Mouse (Mus musculus): ENCODE measurements around the gene Il1rap. TPM values are rescaled to one million over a fixed set of nuclear protein-coding genes. Genes with fewer than 3 reads are reported as not detected.

Gene Il1rap
- polyA plus RNA-seq, 1 experiment: 0.56 TPM

DNA sequence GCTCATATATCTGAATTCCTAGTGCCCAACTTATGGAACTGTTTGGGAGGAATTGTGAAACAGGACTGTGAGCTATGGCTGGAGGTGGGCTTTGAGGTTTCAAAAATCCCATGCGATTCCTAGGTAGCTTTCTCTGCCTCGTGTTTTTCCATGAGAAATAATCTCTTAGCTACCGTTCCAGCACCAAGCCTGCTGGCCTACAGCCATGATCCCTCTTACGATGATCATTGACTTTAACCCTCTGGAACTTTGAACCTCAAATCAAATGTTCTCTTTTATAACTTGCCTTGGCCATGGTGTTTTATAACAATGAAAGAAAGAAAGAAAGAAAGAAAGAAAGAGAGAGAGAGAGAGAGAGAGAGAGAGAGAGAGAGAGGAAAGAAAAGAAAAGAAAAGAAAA lies 116.6 kb downstream of the Il1rap start:
- Histone ChIP-seq H3K27ac (ENCODE audit: insufficient read depth, low read depth, low read length) (no peak overlapping the region), H3K4me3 (ENCODE audit: low read depth, low read length) (no peak overlapping the region), H3K27me3 (ENCODE audit: control insufficient read depth, insufficient read depth, low read length) (no peaks in the 10 kb centered on the region), H3K36me3 (ENCODE audit: control insufficient read depth, insufficient read depth, low read length) (no peaks in the 10 kb centered on the region), H3K4me1 (ENCODE audit: control insufficient read depth, insufficient read depth, insufficient read length, low read length) (no peaks in the 10 kb centered on the region)
- 39% methylated on average over 4 of the region's 4 CpGs for WGBS
- TF ChIP-seq CTCF (IDR thresholded peaks at IDR 0.05; ENCODE audit: extremely low read depth, insufficient read length, insufficient replicate concordance, low read depth, low read length) (no peak), POLR2A (IDR thresholded peaks at IDR 0.05; ENCODE audit: low read depth, low read length) (no peak)

DNA sequence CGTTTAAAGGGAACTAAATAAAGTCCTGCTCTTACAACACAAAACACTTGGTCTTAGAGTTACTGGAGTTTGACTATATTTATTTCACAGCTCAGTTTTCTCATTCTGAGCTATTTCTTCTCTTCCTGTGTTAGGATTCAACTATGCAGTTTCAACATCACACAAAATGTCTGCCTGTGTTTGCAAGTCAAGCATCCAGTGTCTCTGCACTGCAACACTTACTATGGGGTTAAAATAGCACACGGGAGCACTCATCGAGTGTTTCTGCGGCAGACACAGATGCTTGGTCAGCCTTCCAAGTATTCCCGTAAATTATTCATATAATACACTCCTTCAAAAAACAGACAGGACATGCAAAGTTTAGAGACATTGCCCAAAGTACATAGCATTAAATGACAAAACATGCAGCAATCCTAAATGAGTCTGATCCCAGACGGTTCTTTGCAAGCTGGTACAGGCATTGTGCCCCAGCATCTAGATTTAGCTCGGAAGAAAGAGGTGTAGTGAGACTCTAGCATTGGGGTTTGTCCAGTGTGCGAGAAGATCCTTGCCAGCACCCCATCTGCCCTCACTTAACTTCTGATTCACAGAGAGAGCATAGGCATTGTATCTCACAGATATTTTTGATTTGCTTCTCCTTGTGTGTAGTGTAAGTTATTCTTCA lies 119.1 kb downstream of the Il1rap start:
- Histone ChIP-seq H3K36me3 (ENCODE audit: control insufficient read depth, insufficient read depth, low read length) (no peaks in the 10 kb centered on the region), H3K27me3 (ENCODE audit: control insufficient read depth, insufficient read depth, low read length) (no peaks in the 10 kb centered on the region), H3K4me3 (ENCODE audit: low read depth, low read length) (no peak overlapping the region), H3K27ac (ENCODE audit: insufficient read depth, low read depth, low read length) (no peak overlapping the region), H3K4me1 (ENCODE audit: control insufficient read depth, insufficient read depth, insufficient read length, low read length) (no peaks in the 10 kb centered on the region)
- WGBS: 88% methylated on average over 8 of the region's 8 CpGs
- TF ChIP-seq POLR2A (IDR thresholded peaks at IDR 0.05; ENCODE audit: low read depth, low read length) (no peak), CTCF (IDR thresholded peaks at IDR 0.05; ENCODE audit: extremely low read depth, insufficient read length, insufficient replicate concordance, low read depth, low read length) (no peak)

DNA sequence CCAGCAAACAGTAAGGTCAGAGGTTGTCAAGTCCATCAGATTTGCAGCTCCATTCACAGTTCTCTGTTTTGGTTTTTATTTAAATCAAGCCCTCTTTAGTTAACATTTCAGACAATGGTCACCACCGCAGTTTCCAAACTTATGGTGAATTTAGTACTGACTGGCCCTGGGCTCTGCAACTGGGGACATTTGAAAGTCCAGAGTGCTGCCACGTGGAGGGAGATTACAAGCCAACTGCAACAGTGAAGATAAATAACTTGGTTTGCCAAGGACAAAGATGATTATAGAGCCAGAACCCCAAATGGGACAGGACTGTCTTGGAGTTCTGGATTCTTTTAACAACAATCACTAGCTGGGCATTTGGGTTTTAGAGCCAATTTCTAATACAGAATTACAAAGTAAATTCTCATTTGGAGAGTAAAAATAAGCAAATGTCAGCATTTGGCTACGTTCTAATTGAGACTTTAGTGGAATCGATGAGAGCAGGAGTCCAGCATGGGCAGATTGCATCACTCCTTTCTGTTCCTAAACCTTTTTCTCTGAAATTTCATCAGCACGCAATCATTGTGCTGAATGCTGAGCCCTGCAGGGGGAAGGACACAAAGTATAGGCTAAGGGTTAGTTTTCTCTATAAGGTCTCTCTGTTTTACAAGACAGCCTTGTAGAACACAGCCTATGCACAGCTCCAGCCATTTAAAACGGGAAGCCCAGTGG lies 124.3 kb downstream of the Il1rap start:
- H3K36me3 ChIP-seq (ENCODE audit: control insufficient read depth, insufficient read depth, low read length): no peaks in the 10 kb centered on the region
- no peak for TF ChIP-seq CTCF (IDR thresholded peaks at IDR 0.05; ENCODE audit: extremely low read depth, insufficient read length, insufficient replicate concordance, low read depth, low read length)
- TF ChIP-seq POLR2A (IDR thresholded peaks at IDR 0.05; ENCODE audit: low read depth, low read length): no peak
- H3K4me3 ChIP-seq (ENCODE audit: low read depth, low read length): no peak overlapping the region
- 76% methylated on average over 6 of the region's 6 CpGs for WGBS
- no peaks in the 10 kb centered on the region for H3K4me1 ChIP-seq (ENCODE audit: control insufficient read depth, insufficient read depth, insufficient read length, low read length)
- H3K27me3 ChIP-seq (ENCODE audit: control insufficient read depth, insufficient read depth, low read length): no peaks in the 10 kb centered on the region
- H3K27ac ChIP-seq (ENCODE audit: insufficient read depth, low read depth, low read length): no peak overlapping the region

DNA sequence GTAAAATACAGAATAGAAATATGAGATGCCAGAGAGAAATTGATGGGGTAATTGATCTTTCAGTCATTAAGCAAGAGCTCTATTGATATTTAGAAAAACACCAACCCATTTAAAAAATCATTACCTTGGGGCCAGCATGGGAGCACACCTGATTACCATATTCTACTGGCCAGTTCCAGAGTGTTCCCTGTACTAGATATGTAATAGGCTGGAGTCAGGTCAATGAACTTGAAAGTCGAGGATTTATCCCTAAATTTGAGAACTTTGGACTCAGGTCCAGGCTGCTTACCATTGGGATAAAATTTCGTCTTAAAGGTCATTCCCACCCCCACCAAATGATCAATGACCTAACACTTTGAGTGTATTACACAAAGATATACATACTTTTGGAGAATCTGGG lies 125.0 kb downstream of the Il1rap start:
- Histone ChIP-seq H3K36me3 (ENCODE audit: control insufficient read depth, insufficient read depth, low read length) (no peaks in the 10 kb centered on the region), H3K4me3 (ENCODE audit: low read depth, low read length) (no peak overlapping the region), H3K27me3 (ENCODE audit: control insufficient read depth, insufficient read depth, low read length) (no peaks in the 10 kb centered on the region), H3K4me1 (ENCODE audit: control insufficient read depth, insufficient read depth, insufficient read length, low read length) (no peaks in the 10 kb centered on the region), H3K27ac (ENCODE audit: insufficient read depth, low read depth, low read length) (no peak overlapping the region)
- WGBS: 61% methylated on average over 2 of the region's 2 CpGs
- TF ChIP-seq POLR2A (IDR thresholded peaks at IDR 0.05; ENCODE audit: low read depth, low read length) (no peak), CTCF (IDR thresholded peaks at IDR 0.05; ENCODE audit: extremely low read depth, insufficient read length, insufficient replicate concordance, low read depth, low read length) (no peak)

DNA sequence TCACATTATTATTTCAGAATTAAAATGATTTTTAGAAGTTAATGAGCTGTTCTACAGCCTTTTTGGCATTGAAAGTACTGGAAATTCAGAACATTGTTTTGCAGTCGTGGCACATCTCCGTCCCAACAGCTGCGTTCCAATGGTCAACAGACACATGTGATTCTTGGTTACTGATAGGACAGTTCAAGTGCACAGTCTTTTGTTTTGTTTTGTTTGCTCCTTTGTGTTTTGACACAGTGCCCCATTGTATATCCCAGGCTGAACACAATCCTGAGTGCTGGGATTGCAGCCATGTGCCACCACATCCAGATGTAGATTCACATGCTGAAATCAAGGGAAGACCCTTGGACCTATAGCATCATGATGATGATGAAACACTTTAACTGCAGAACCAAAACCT lies 129.4 kb downstream of the Il1rap start:
- Histone ChIP-seq H3K27ac (ENCODE audit: insufficient read depth, low read depth, low read length) (no peak overlapping the region), H3K27me3 (ENCODE audit: control insufficient read depth, insufficient read depth, low read length) (no peaks in the 10 kb centered on the region), H3K36me3 (ENCODE audit: control insufficient read depth, insufficient read depth, low read length) (no peaks in the 10 kb centered on the region), H3K4me1 (ENCODE audit: control insufficient read depth, insufficient read depth, insufficient read length, low read length) (no peaks in the 10 kb centered on the region), H3K4me3 (ENCODE audit: low read depth, low read length) (no peak overlapping the region)
- 90% methylated on average over 3 of the region's 3 CpGs for WGBS
- no peak for TF ChIP-seq POLR2A (IDR thresholded peaks at IDR 0.05; ENCODE audit: low read depth, low read length)

DNA sequence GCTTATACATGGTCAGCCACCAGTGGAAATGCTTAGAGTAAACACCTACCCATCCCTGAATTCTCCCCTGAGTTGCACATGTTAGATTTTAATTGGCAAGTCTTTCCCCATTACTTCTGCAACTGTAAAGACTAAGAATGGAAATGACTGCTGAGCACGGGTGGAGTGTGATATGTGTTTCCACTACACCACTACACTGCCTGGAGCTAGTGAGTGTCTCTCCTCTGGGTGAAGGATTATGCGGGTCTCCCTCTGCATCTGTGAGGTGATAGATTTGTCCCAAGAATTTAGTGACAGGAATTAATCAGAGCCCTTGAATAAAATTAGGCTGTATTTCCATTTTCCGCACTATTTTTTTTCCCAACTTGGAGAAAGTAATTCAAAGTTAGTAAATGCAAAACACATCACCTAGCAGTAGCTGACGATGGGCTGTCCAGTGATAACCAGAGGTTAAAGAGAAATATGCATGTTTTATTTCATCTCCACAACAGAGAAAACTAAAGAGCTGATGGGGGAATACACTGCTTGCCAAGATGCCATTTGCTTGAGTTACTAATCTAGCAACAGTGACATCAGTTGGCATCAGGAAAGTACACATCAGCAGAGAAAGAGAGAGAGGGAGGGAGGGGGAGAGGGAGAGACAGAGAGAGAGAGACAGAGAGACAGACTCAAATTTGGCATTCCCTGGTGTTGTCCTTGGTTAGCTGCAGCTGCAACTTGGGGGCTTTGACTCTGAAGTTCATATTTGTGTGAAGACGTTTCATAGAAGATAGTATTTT lies 132.2 kb downstream of the Il1rap start:
- WGBS: 82% methylated on average over 5 of the region's 5 CpGs
- Histone ChIP-seq H3K36me3 (ENCODE audit: control insufficient read depth, insufficient read depth, low read length) (no peaks in the 10 kb centered on the region), H3K4me3 (ENCODE audit: low read depth, low read length) (no peak overlapping the region), H3K27ac (ENCODE audit: insufficient read depth, low read depth, low read length) (no peak overlapping the region), H3K4me1 (ENCODE audit: control insufficient read depth, insufficient read depth, insufficient read length, low read length) (no peaks in the 10 kb centered on the region), H3K27me3 (ENCODE audit: control insufficient read depth, insufficient read depth, low read length) (no peaks in the 10 kb centered on the region)
- TF ChIP-seq POLR2A (IDR thresholded peaks at IDR 0.05; ENCODE audit: low read depth, low read length) (no peak), CTCF (IDR thresholded peaks at IDR 0.05; ENCODE audit: extremely low read depth, insufficient read length, insufficient replicate concordance, low read depth, low read length) (no peak)

DNA sequence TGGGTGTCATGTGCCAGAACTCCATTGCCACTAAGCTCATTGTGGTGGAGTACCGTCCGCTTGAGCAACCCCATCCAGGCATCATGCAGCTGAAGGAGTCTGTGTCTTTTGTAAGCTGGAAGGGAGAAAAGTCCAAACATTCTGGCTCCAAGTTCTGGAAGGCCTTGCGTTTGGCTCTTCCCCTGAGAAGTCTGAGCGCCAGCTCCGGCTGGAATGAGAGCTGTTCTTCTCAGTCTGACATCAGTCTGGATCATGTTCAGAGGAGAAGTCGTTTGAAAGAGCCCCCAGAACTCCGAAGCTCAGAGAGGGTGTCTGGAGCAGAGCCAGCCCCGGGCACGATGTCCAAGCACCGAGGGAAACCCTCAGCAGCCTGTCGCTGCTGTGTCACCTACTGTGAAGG lies 141.0 kb downstream of the Il1rap start:
- no peak overlapping the region for H3K27ac ChIP-seq (ENCODE audit: insufficient read depth, low read depth, low read length)
- H3K4me3 ChIP-seq (ENCODE audit: low read depth, low read length): no peak overlapping the region
- WGBS: 78% methylated on average over 11 of the region's 11 CpGs
- H3K4me1 ChIP-seq (ENCODE audit: control insufficient read depth, insufficient read depth, insufficient read length, low read length): no peaks in the 10 kb centered on the region
- H3K36me3 ChIP-seq (ENCODE audit: control insufficient read depth, insufficient read depth, low read length): no peaks in the 10 kb centered on the region
- no peaks in the 10 kb centered on the region for H3K27me3 ChIP-seq (ENCODE audit: control insufficient read depth, insufficient read depth, low read length)
- TF ChIP-seq POLR2A (IDR thresholded peaks at IDR 0.05; ENCODE audit: low read depth, low read length) (no peak), CTCF (IDR thresholded peaks at IDR 0.05; ENCODE audit: extremely low read depth, insufficient read length, insufficient replicate concordance, low read depth, low read length) (no peak)

Measured in small intestine, adult 2 months (tissue).